Mouse (Mus musculus): ENCODE results near the gene 1600014C23Rik.

DNA sequence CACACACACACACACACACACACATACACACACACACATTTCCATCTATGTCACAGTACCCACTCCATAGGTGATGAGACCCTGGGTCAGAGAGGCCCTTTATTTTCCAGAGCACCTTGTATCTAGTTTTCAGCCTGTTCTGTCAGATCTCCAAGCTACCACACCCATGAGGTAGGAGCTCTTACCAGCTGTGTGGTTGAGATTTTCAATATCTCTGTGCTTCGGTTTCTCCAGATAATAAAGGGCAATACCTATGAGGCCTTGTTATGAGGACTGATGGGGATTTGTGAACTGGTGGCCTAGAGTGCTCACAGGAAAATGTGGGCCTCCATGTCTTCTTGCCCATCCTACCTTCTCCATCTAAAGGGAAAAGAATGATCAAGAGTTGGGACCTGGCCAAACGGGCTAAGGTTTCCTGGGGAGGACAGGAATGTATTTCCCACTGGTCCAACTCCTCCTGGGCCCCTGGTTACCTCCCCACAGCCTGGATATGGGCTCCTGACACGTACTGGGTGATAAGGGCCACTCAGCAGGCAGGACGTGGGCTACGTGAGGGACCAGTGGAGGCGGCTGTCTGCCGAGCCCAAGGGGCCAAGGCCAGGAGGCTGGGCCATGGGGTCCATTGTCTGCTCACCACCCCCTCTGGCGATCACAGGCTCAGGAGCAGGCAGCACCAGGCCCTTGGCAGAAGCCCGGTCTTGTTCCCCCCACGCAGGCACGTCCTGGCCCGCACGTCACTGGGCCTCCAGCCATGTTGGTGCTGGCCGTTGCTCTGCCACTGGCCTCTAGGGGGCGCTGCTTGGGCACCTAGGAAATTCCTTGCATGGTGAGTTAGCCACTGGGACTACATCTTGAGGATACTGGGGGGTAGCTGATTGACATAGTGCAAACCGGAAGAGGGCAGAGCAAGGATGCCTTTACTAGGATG, 14.5 kb upstream of the 1600014C23Rik start:
- TF ChIP-seq CHD1 (IDR thresholded peaks at IDR 0.05; ENCODE audit: low read depth, low read length) (no peak), GATA1 (IDR thresholded peaks at IDR 0.05; ENCODE audit: low read depth, low read length) (peak; percentile 73), NELFE (IDR thresholded peaks at IDR 0.05; ENCODE audit: low read depth, low read length) (no peak), POLR2A (IDR thresholded peaks at IDR 0.05; ENCODE audit: control insufficient read depth in 1 of 2, insufficient read depth in 1 of 2, low read depth in 1 of 2, low read length in 2 of 2, poor library complexity in 1 of 2) (no peak), TCF12 (IDR thresholded peaks at IDR 0.05; ENCODE audit: low read depth, low read length) (peak; percentile 82)
